In the genomic region with DNA sequence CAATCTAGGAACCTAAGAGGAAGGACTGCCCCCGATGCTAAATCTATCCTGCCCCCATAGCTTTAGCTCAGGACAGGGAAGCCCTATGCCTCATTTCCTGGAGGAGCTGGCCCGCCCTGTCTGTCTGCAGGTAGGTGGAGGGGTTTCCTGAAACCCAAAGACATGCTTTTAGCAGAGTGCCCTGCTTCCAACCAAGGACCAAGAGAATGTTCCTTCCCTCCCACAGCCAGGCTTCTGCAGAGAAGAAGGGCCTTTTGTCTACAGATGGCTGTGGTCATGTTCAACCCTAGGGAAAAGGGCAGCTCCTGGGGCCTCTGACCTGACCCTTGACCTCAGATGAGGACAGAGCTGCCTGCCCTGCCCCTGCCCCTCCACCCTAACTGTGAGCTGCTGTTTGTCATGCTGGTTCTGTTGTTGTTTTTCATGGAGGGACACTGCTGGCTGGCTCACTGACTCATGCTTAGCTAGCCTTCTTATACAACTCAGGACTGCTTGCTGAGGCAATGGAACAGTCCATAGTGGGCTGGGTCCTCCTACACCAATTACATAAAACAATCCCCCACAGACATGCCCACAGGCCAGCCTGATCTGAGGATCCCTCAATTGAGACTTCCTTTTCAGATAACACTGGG, we compare ENCODE assay signal across 12 mouse cellular contexts. TPM values are rescaled to one million over a fixed set of nuclear protein-coding genes. Genes with fewer than 3 reads are reported as not detected.
DNase-seq lines count a peak whose midpoint lies in the region; ATAC-seq and TF ChIP-seq lines count a peak whose summit lies in the region.
"Had no signal": no experiment of that assay in that cellular context is flagged by ENCODE, and none has a peak within 500 bp of the region (broad histone marks: within the 10 kb centered on the region; RNA-seq: fewer than 3 reads in every experiment).

No protein-coding gene starts in this region.

- H3K36me3 ChIP-seq in heart, embryonic 16.5 days (ENCODE audit: control insufficient read depth, insufficient read depth), result no peaks in the 10 kb centered on the region
- no peaks in the 10 kb centered on the region for H3K36me3 ChIP-seq in lung, embryonic 14.5 days (ENCODE audit: insufficient read depth)
- no peaks in the 10 kb centered on the region for H3K36me3 ChIP-seq in forebrain, embryonic 15.5 days
- H3K36me3 ChIP-seq: neural tube, embryonic 13.5 days had no signal

- WGBS in heart, embryonic 16.5 days, result 58% methylated on average over 2 of the region's 2 CpGs
- WGBS in lung, embryonic 14.5 days, result 45% methylated on average over 2 of the region's 2 CpGs
- WGBS in forebrain, embryonic 15.5 days, result 63% methylated on average over 2 of the region's 2 CpGs

- H3K9ac ChIP-seq in heart, embryonic 16.5 days (ENCODE audit: low read length), result no peak overlapping the region
- no peak overlapping the region for H3K9ac ChIP-seq in lung, embryonic 14.5 days
- H3K9ac ChIP-seq in forebrain, embryonic 15.5 days (replicated peaks), result no peak overlapping the region
- H3K9ac ChIP-seq: neural tube, embryonic 13.5 days had no signal

- H3K4me3 ChIP-seq in heart, embryonic 16.5 days (ENCODE audit: low read length), result no peak overlapping the region
- H3K4me3 ChIP-seq in lung, embryonic 14.5 days (ENCODE audit: low read depth, low read length), result no peak overlapping the region
- no peak overlapping the region for H3K4me3 ChIP-seq in cortical plate, adult 2 months (ENCODE audit: insufficient read depth, low read length)
- no peak overlapping the region for H3K4me3 ChIP-seq in forebrain, embryonic 15.5 days
- H3K4me3 ChIP-seq: neural tube, embryonic 13.5 days had no signal

- peak overlapping the region; percentile 72 for H3K27ac ChIP-seq in heart, embryonic 16.5 days (ENCODE audit: low read length)
- no peak overlapping the region for H3K27ac ChIP-seq in lung, embryonic 14.5 days (ENCODE audit: low read depth)
- peak overlapping the region; percentile 82 for H3K27ac ChIP-seq in cortical plate, adult 2 months (ENCODE audit: insufficient read depth, low read length)
- H3K27ac ChIP-seq in forebrain, embryonic 15.5 days (replicated peaks), result no peak overlapping the region

- TF ChIP-seq POLR2A in cortical plate, adult 2 months (IDR thresholded peaks at IDR 0.05; ENCODE audit: extremely low read depth, insufficient read depth, low read length), result no peak

- DNase-seq in heart, postnatal 10 days, result no peak
- DNase-seq in lung, embryonic 14.5 days, result peak; percentile 47
- no peak for DNase-seq in lung, postnatal 25 days (ENCODE audit: low spot score)
- DNase-seq in neural tube, embryonic 10.5 days (ENCODE audit: extremely low spot score, low spot score), result peak; percentile 47
- DNase-seq in ovary, postnatal 10 days (ENCODE audit: low spot score), result no peak
- DNase-seq: lung, adult 2 months; thymus, adult 18-20 months had no signal

- no peak for ATAC-seq in heart, embryonic 16.5 days (replicated peaks; ENCODE audit: extremely low read depth, insufficient read depth, low FRiP score)
- no peak for ATAC-seq in lung, embryonic 14.5 days (ENCODE audit: insufficient read depth)
- no peak for ATAC-seq in forebrain, embryonic 15.5 days (replicated peaks)

- peaks cover 44% of the 10 kb centered on the region for H3K4me1 ChIP-seq in heart, embryonic 16.5 days (ENCODE audit: control insufficient read depth, insufficient read depth, low read length)
- peaks cover 30% of the 10 kb centered on the region for H3K4me1 ChIP-seq in lung, embryonic 14.5 days (ENCODE audit: insufficient read depth)
- peaks cover 9% of the 10 kb centered on the region for H3K4me1 ChIP-seq in cortical plate, adult 2 months (ENCODE audit: control insufficient read depth, insufficient read depth, low read length)
- H3K4me1 ChIP-seq in forebrain, embryonic 15.5 days, result peaks cover 23% of the 10 kb centered on the region

- H3K4me2 ChIP-seq in heart, embryonic 16.5 days (ENCODE audit: low read depth, low read length), result no peak overlapping the region
- no peak overlapping the region for H3K4me2 ChIP-seq in lung, embryonic 14.5 days
- H3K4me2 ChIP-seq in forebrain, embryonic 15.5 days (replicated peaks), result no peak overlapping the region
- H3K4me2 ChIP-seq: neural tube, embryonic 13.5 days had no signal

- intact Hi-C loops in heart, postnatal 10 days (cut with DNase I), result loop anchor here (10.0 kb wide), 1 partner anchor 292 kb away; no protein-coding TSS in a partner anchor

- peaks cover 19% of the 10 kb centered on the region for H3K27me3 ChIP-seq in heart, embryonic 16.5 days (ENCODE audit: control insufficient read depth, insufficient read depth, low read length)
- peaks cover 11% of the 10 kb centered on the region for H3K27me3 ChIP-seq in lung, embryonic 14.5 days (ENCODE audit: insufficient read depth, low read length)
- 0 out of 2 replicates have a peak, but pooled peaks cover 6% of the 10 kb centered on the region for H3K27me3 ChIP-seq in forebrain, embryonic 15.5 days

- no peaks in the 10 kb centered on the region for H3K9me3 ChIP-seq in heart, embryonic 16.5 days (replicated peaks; ENCODE audit: control insufficient read depth, low read length)
- H3K9me3 ChIP-seq in lung, embryonic 14.5 days (ENCODE audit: low read depth, low read length), result no peaks in the 10 kb centered on the region
- H3K9me3 ChIP-seq in forebrain, embryonic 15.5 days, result no peaks in the 10 kb centered on the region
- H3K9me3 ChIP-seq: neural tube, embryonic 13.5 days had no signal

- TF ChIP-seq CTCF in lung, embryonic 14.5 days (IDR thresholded peaks at IDR 0.05; ENCODE audit: low read depth), result no peak
- no peak for TF ChIP-seq CTCF in cortical plate, adult 2 months (IDR thresholded peaks at IDR 0.05; ENCODE audit: extremely low read depth, insufficient read depth, low read length)

RNA-seq across cellular contexts. Expression of a gene that starts 2.3 kb away (rescaled TPM):
- 8.3 and 8.7 TPM in 2 replicates for polyA plus RNA-seq in heart, embryonic 16.5 days (2015; fragmentation: Nextera tagmentation; extraction: Ambion mirVana)
- total RNA-seq in heart, postnatal 10 days (2021), result 10 to 100 TPM; 14.0 to 15.8 TPM
- 8.7 and 8.9 TPM in 2 replicates for polyA plus RNA-seq in lung, embryonic 14.5 days (2014; fragmentation: Nextera tagmentation; extraction: Ambion mirVana)
- 29.8 and 32.1 TPM in 2 replicates for polyA plus RNA-seq in cortical plate, adult 2 months (2012; rRNA removed)
- 21.8 and 22.6 TPM in 2 replicates for polyA plus RNA-seq in forebrain, embryonic 15.5 days (2015; fragmentation: Nextera tagmentation; extraction: Ambion mirVana)

RNA-seq across cellular contexts. Expression of a gene that starts 8.9 kb away (rescaled TPM):
- polyA plus RNA-seq in heart, embryonic 16.5 days (2015; fragmentation: Nextera tagmentation; extraction: Ambion mirVana), result 1.4 and 1.8 TPM in 2 replicates
- total RNA-seq in heart, postnatal 10 days (2021), result 1 to 10 TPM; 2.0 to 2.3 TPM
- 0.12 and 0.15 TPM in 2 replicates for polyA plus RNA-seq in lung, embryonic 14.5 days (2014; fragmentation: Nextera tagmentation; extraction: Ambion mirVana)
- polyA plus RNA-seq in cortical plate, adult 2 months (2012; rRNA removed), result 39.2 and 50.5 TPM in 2 replicates
- polyA plus RNA-seq in forebrain, embryonic 15.5 days (2015; fragmentation: Nextera tagmentation; extraction: Ambion mirVana), result 0.29 and 0.60 TPM in 2 replicates

RNA-seq across cellular contexts. Expression of a gene that starts 13.4 kb away (rescaled TPM):
- 0.30 TPM in 1 of 2 replicates, not detected in the other for polyA plus RNA-seq in heart, embryonic 16.5 days (2015; fragmentation: Nextera tagmentation; extraction: Ambion mirVana)
- not detected for total RNA-seq in heart, postnatal 10 days (2021)
- not detected in 2 replicates for polyA plus RNA-seq in lung, embryonic 14.5 days (2014; fragmentation: Nextera tagmentation; extraction: Ambion mirVana)
- not detected in 2 replicates for polyA plus RNA-seq in cortical plate, adult 2 months (2012; rRNA removed)
- polyA plus RNA-seq in forebrain, embryonic 15.5 days (2015; fragmentation: Nextera tagmentation; extraction: Ambion mirVana), result not detected in 2 replicates
- polyA plus RNA-seq: intestine, embryonic 14.5 days; neural tube, embryonic 13.5 days had no signal

RNA-seq across cellular contexts. Expression of a gene that starts 15.9 kb away (rescaled TPM):
- polyA plus RNA-seq in heart, embryonic 16.5 days (2015; fragmentation: Nextera tagmentation; extraction: Ambion mirVana), result 123 TPM in 2 replicates
- total RNA-seq in heart, postnatal 10 days (2021), result 10 to 100 TPM; 67.1 to 73.1 TPM
- polyA plus RNA-seq in lung, embryonic 14.5 days (2014; fragmentation: Nextera tagmentation; extraction: Ambion mirVana), result 96.6 and 102 TPM in 2 replicates
- 84.4 and 93.0 TPM in 2 replicates for polyA plus RNA-seq in cortical plate, adult 2 months (2012; rRNA removed)
- polyA plus RNA-seq in forebrain, embryonic 15.5 days (2015; fragmentation: Nextera tagmentation; extraction: Ambion mirVana), result 91.0 TPM in 2 replicates

RNA-seq across cellular contexts. Expression of a gene that starts 25.9 kb away (rescaled TPM):
- polyA plus RNA-seq in heart, embryonic 16.5 days (2015; fragmentation: Nextera tagmentation; extraction: Ambion mirVana), result 133 and 138 TPM in 2 replicates
- 10 to 100 TPM; 77.2 to 83.5 TPM for total RNA-seq in heart, postnatal 10 days (2021)
- polyA plus RNA-seq in lung, embryonic 14.5 days (2014; fragmentation: Nextera tagmentation; extraction: Ambion mirVana), result 226 and 231 TPM in 2 replicates
- polyA plus RNA-seq in cortical plate, adult 2 months (2012; rRNA removed), result 105 and 110 TPM in 2 replicates
- 228 and 244 TPM in 2 replicates for polyA plus RNA-seq in forebrain, embryonic 15.5 days (2015; fragmentation: Nextera tagmentation; extraction: Ambion mirVana)

Comparison
In these comparisons a context has a peak if more than half of its experiments do, and no peak if none do; other contexts are left out.
1. DNase-seq: peak in lung, embryonic 14.5 days (single experiment) and neural tube, embryonic 10.5 days (single experiment); none in heart, postnatal 10 days (0 of 2), lung, postnatal 25 days (single experiment) and ovary, postnatal 10 days (single experiment).
2. H3K27ac ChIP-seq: peak in heart, embryonic 16.5 days (single experiment) and cortical plate, adult 2 months (single experiment); none in lung, embryonic 14.5 days (single experiment) and forebrain, embryonic 15.5 days (single experiment).
3. RNA of a gene that starts 8.9 kb away (polyA plus RNA-seq): 39.2 to 50.5 TPM in cortical plate, adult 2 months; 1.4 to 1.8 TPM in heart, embryonic 16.5 days, 0.29 to 0.60 TPM in forebrain, embryonic 15.5 days and 0.12 to 0.15 TPM in lung, embryonic 14.5 days; every median in the first group is over 10 times any median in the second.